Mouse (Mus musculus): ENCODE measurements at regions not wholly inside any gene's neighbourhood (a gene's known extent, or its start where the extent isn't known, plus 50 kb on each side); places are given as distances from the start of the nearest gene placed in this dataset.

- no peak for TF ChIP-seq POLR2A (IDR thresholded peaks at IDR 0.05; ENCODE audit: low read depth, low read length)
- TF ChIP-seq CTCF (conservative IDR thresholded peaks at IDR 0.05; ENCODE audit: insufficient read depth, insufficient read length, low read depth, low read length): no peak
Measured at GRCm38 (mm10) chr13:51041121-51041520, 59.6 kb upstream of the Spin1 start.

Data from kidney, adult 2 months (tissue).